Mouse (Mus musculus): Measurements from ENCODE around the gene Erg. TPM values are rescaled to one million over a fixed set of nuclear protein-coding genes. Genes with fewer than 3 reads are reported as not detected.

The Erg gene
- polyA plus RNA-seq, 1 experiment from 2014 or later = 1.8 TPM

DNA sequence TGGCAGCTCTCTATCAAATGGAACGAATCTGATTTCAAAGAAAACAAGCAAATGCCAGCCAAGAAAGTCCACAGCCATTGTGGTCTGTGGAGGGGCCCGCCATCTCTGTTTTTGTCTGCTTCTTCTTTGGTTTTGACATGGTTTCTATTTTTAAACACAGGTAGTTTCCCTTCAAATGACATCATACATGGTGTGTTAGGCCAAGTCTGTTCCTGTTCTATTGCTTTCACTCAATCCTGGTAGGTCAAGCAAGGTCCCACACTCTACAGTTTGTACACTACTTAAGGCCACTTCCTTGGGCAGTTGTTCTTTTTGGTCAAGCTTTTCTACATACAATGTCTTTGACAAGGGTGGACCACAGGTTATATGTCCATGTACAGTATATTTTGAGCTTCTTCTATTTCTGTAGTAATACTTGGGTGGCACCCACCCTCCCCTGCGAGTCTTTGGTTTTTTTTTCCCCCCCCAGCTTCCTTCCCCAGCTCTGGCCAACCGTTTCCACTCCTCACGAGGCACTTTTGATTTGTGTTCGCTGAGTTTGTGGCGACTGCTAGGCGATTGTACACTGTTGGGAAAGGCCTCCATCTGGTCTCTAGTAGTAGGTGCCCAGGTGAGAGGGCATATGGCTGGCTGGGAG lies 226.1 kb downstream of the Erg start:
- ATAC-seq (replicated peaks; ENCODE audit: low FRiP score) = no peak
- H3K9me3 ChIP-seq (ENCODE audit: control insufficient read depth, low read length) = no peaks in the 10 kb centered on the region
- H3K4me3 ChIP-seq (ENCODE audit: low read depth, low read length) = no peak overlapping the region
- DNase-seq (ENCODE audit: low spot score) = no peak
- no peaks in the 10 kb centered on the region for H3K36me3 ChIP-seq (ENCODE audit: control insufficient read depth, insufficient read depth, low read length)
- H3K27me3 ChIP-seq (ENCODE audit: control insufficient read depth, insufficient read depth, low read length) = no peaks in the 10 kb centered on the region
- H3K9ac ChIP-seq (ENCODE audit: low read length) = no peak overlapping the region
- H3K27ac ChIP-seq (ENCODE audit: low read depth, low read length) = no peak overlapping the region
- 86% methylated on average over 8 of the region's 8 CpGs for WGBS
- no peaks in the 10 kb centered on the region for H3K4me1 ChIP-seq (replicated peaks; ENCODE audit: control insufficient read depth, insufficient read depth, low read length)
- no peak overlapping the region for H3K4me2 ChIP-seq (ENCODE audit: low read depth, low read length, severe bottlenecking)

DNA sequence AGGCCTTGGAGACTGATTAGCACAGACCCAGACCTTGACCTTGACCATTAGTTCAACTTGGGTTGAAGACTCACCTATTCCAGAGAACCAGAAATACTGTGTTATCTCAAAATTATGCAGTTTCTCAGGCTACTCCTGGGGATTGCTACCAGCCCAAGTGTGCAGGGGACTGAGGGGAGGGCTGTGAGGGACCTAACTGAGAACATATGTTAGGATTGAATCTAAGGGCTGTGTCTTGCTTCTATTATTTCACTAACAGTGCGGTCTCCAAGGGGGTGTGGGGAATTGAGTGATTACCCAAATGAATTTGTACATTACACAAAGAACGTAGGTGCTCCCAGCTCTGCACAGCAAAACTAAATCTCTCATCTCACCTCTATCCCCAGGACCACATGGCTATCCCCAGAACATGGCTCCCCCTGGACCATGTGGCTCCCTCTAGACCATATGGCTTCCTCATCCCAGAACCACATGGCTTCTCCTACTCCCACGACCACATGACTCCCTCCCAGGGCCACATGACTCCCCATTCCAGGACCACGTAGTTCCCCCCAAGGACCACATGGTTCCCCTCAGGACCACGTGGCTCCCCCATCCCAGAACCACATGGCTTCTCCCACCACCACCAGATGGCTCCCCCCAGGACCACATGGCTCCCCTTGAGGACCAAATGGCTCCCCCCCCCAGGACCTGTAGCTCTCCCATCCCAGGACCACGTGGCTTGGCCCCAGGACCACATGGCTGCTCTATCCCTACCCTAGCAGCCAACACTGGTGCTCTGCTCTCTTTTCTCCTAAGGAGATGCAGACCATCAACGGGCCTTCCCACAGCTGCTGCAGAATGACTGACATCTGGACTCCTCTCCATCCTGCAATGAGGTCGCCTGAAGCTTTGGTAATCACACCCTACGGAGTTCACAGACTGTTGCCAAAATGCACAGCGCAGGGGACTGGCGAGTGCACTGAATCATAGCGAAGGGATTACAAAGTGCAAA lies 229.1 kb downstream of the Erg start:
- Histone ChIP-seq H3K9ac (ENCODE audit: low read length) (no peak overlapping the region), H3K9me3 (ENCODE audit: control insufficient read depth, low read length) (no peaks in the 10 kb centered on the region), H3K4me2 (ENCODE audit: low read depth, low read length, severe bottlenecking) (no peak overlapping the region), H3K4me1 (replicated peaks; ENCODE audit: control insufficient read depth, insufficient read depth, low read length) (no peaks in the 10 kb centered on the region), H3K27me3 (ENCODE audit: control insufficient read depth, insufficient read depth, low read length) (no peaks in the 10 kb centered on the region), H3K27ac (ENCODE audit: low read depth, low read length) (no peak overlapping the region), H3K4me3 (ENCODE audit: low read depth, low read length) (no peak overlapping the region), H3K36me3 (ENCODE audit: control insufficient read depth, insufficient read depth, low read length) (no peaks in the 10 kb centered on the region)
- ATAC-seq (replicated peaks; ENCODE audit: low FRiP score) = no peak
- DNase-seq (ENCODE audit: low spot score) = no peak
- WGBS = 85% methylated on average over 12 of the region's 12 CpGs

DNA sequence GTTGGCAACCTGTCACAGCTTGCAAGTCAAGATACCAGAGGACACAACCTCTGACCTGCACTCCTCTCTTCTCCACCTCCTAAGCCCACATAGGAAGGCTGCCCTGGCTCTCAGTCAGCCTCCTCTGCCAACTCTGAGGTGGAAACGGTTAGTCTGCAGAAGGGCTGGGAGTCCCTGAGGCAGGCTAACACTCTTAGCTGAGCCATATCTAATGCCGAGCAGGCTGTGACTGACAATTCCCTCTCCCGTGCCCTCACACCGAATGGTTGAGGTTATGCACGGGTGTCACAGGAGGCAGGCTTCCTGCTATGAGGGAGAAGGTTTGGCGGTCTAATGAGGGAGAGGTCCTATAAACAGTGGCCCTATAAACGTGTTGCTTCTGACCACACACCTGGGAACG lies 232.6 kb downstream of the Erg start:
- Histone ChIP-seq H3K27ac (ENCODE audit: low read depth, low read length) (no peak overlapping the region), H3K9me3 (ENCODE audit: control insufficient read depth, low read length) (no peaks in the 10 kb centered on the region)

DNA sequence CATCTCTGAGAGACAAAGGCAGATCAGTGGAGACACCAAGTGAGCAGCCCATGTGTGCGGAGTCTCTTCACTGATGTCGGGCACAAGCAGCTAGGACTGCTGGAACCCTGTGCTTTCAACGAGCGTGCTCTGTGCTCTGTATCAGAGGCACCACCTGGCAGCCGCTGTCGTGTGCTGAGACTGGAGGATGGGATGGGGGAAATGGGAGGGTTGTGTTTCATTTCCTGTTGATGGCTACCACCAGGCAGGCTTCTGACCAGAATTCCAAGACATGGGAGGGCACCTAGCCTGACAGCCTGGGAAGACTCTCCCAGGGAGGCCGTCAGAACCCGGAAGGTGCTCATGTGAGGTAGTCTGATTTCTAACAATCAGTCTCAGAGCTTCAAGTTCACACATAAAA lies 234.1 kb downstream of the Erg start:
- Histone ChIP-seq H3K9ac (ENCODE audit: low read length) (no peak overlapping the region), H3K4me3 (ENCODE audit: low read depth, low read length) (no peak overlapping the region), H3K36me3 (ENCODE audit: control insufficient read depth, insufficient read depth, low read length) (no peaks in the 10 kb centered on the region), H3K27me3 (ENCODE audit: control insufficient read depth, insufficient read depth, low read length) (no peaks in the 10 kb centered on the region), H3K9me3 (ENCODE audit: control insufficient read depth, low read length) (no peaks in the 10 kb centered on the region), H3K4me1 (replicated peaks; ENCODE audit: control insufficient read depth, insufficient read depth, low read length) (no peaks in the 10 kb centered on the region), H3K4me2 (ENCODE audit: low read depth, low read length, severe bottlenecking) (no peak overlapping the region), H3K27ac (ENCODE audit: low read depth, low read length) (no peak overlapping the region)
- 58% methylated on average over 8 of the region's 8 CpGs for WGBS
- ATAC-seq (replicated peaks; ENCODE audit: low FRiP score) = no peak
- DNase-seq (ENCODE audit: low spot score) = peak; percentile 47

More for the DNA sequence above, 232.6 kb downstream of the Erg start:
- H3K27me3 ChIP-seq (ENCODE audit: control insufficient read depth, insufficient read depth, low read length) = no peaks in the 10 kb centered on the region
- H3K9ac ChIP-seq (ENCODE audit: low read length) = no peak overlapping the region
- ATAC-seq (replicated peaks; ENCODE audit: low FRiP score) (no peak), DNase-seq (ENCODE audit: low spot score) (peak; percentile 19)
- no peak overlapping the region for H3K4me2 ChIP-seq (ENCODE audit: low read depth, low read length, severe bottlenecking)
- H3K36me3 ChIP-seq (ENCODE audit: control insufficient read depth, insufficient read depth, low read length) = no peaks in the 10 kb centered on the region
- no peaks in the 10 kb centered on the region for H3K4me1 ChIP-seq (replicated peaks; ENCODE audit: control insufficient read depth, insufficient read depth, low read length)
- no peak overlapping the region for H3K4me3 ChIP-seq (ENCODE audit: low read depth, low read length)
- 86% methylated on average over 8 of the region's 8 CpGs for WGBS

DNA sequence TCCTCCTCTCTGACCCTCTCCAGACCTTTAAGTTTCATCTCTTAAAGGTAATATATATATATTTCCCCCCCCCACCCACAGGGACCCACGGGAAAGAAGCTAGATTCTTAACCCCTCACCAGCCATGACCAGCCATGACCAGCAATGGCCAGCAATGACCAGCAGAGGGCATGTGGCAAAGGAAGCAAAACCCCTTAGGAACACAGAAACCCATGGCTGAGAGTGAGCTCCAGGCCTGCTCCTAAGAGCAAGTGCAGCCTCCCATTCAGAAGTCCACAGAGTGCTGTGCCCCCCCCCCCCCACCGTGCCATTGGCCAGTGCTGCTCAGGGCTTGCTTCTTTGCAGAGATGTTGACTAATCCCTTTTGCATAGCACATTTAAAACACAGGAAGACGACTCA lies 235.9 kb downstream of the Erg start:
- Histone ChIP-seq H3K36me3 (ENCODE audit: control insufficient read depth, insufficient read depth, low read length) (no peaks in the 10 kb centered on the region), H3K27me3 (ENCODE audit: control insufficient read depth, insufficient read depth, low read length) (no peaks in the 10 kb centered on the region), H3K9me3 (ENCODE audit: control insufficient read depth, low read length) (no peaks in the 10 kb centered on the region), H3K4me2 (ENCODE audit: low read depth, low read length, severe bottlenecking) (no peak overlapping the region), H3K4me3 (ENCODE audit: low read depth, low read length) (no peak overlapping the region), H3K27ac (ENCODE audit: low read depth, low read length) (no peak overlapping the region), H3K9ac (ENCODE audit: low read length) (no peak overlapping the region), H3K4me1 (replicated peaks; ENCODE audit: control insufficient read depth, insufficient read depth, low read length) (no peaks in the 10 kb centered on the region)
- WGBS = 27% methylated on average over 3 of the region's 3 CpGs
- ATAC-seq (replicated peaks; ENCODE audit: low FRiP score) (0 out of 2 replicates have a peak, but pooled peaks have one; percentile 36), DNase-seq (ENCODE audit: low spot score) (peak; percentile 70)

DNA sequence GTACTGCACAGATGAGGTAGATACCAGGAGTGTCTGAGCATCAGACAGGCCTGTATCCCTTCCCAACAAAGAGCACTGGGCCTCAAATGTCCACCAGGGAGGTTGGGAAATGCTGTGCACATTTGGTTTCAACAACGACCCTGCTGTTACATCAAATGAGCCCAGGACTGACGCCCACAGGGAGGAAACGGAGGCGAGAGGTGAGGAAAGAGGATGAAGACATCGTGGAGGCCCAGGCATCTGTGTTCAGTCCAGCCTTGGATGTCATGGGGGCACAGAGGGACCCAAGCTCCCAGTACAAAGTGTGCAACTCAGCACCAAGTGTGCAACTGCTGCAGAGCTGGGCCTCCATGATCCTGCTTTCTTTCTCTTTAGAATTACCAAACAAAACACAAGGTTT lies 236.6 kb downstream of the Erg start:
- no peaks in the 10 kb centered on the region for H3K27me3 ChIP-seq (ENCODE audit: control insufficient read depth, insufficient read depth, low read length)
- ATAC-seq (replicated peaks; ENCODE audit: low FRiP score) (no peak), DNase-seq (ENCODE audit: low spot score) (peak; percentile 35)
- no peak overlapping the region for H3K4me3 ChIP-seq (ENCODE audit: low read depth, low read length)
- no peaks in the 10 kb centered on the region for H3K36me3 ChIP-seq (ENCODE audit: control insufficient read depth, insufficient read depth, low read length)
- H3K9me3 ChIP-seq (ENCODE audit: control insufficient read depth, low read length) = no peaks in the 10 kb centered on the region
- H3K4me2 ChIP-seq (ENCODE audit: low read depth, low read length, severe bottlenecking) = no peak overlapping the region
- no peak overlapping the region for H3K9ac ChIP-seq (ENCODE audit: low read length)
- H3K27ac ChIP-seq (ENCODE audit: low read depth, low read length) = no peak overlapping the region
- no peaks in the 10 kb centered on the region for H3K4me1 ChIP-seq (replicated peaks; ENCODE audit: control insufficient read depth, insufficient read depth, low read length)
- WGBS = 87% methylated on average over 5 of the region's 5 CpGs

DNA sequence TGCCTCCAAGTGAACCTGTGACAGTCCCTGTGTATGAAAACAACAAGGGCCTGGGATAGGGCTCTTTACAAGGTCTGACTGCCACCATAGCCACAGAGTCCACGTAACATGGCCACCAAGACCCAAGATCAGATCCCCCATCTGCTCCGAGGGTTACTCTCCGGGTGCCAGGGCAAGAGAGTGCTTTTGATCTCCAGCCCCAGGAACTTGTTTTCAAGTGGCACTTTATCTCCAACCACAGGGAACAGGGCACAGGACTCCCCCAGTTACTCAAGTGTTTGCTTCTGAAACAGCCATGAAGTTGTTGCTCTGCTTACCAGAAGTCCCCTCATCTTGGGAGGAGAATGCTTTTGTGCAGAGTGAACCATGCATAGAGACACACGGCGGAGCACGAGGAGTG lies 237.0 kb downstream of the Erg start:
- no peaks in the 10 kb centered on the region for H3K36me3 ChIP-seq (ENCODE audit: control insufficient read depth, insufficient read depth, low read length)
- no peaks in the 10 kb centered on the region for H3K27me3 ChIP-seq (ENCODE audit: control insufficient read depth, insufficient read depth, low read length)
- no peaks in the 10 kb centered on the region for H3K4me1 ChIP-seq (replicated peaks; ENCODE audit: control insufficient read depth, insufficient read depth, low read length)
- no peak overlapping the region for H3K9ac ChIP-seq (ENCODE audit: low read length)
- 93% methylated on average over 6 of the region's 6 CpGs for WGBS
- peak; percentile 49 for DNase-seq (ENCODE audit: low spot score)
- no peak for ATAC-seq (replicated peaks; ENCODE audit: low FRiP score)
- H3K4me2 ChIP-seq (ENCODE audit: low read depth, low read length, severe bottlenecking) = no peak overlapping the region
- no peak overlapping the region for H3K4me3 ChIP-seq (ENCODE audit: low read depth, low read length)
- H3K27ac ChIP-seq (ENCODE audit: low read depth, low read length) = no peak overlapping the region
- no peaks in the 10 kb centered on the region for H3K9me3 ChIP-seq (ENCODE audit: control insufficient read depth, low read length)

DNA sequence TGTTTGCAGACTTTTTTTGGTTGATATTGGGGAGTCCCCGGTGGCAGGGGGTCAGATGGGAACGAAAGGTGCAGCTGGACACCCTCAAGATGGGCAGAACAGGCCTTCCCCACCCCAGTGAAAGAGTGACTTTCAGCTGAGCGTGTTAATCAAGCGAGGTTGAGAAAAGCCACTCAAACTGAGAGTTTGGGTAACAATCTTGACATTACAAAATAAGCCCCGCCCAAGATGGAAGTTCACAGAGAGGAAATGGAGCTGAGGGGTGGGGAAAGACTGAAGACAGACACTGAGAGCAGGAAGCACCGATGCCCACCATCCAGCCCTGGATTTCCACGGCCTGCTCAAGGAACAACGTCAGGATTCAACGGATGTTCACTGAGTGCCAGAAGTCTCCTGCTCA lies 237.8 kb downstream of the Erg start:
- Histone ChIP-seq H3K4me2 (ENCODE audit: low read depth, low read length, severe bottlenecking) (no peak overlapping the region), H3K27ac (ENCODE audit: low read depth, low read length) (no peak overlapping the region), H3K36me3 (ENCODE audit: control insufficient read depth, insufficient read depth, low read length) (no peaks in the 10 kb centered on the region), H3K4me3 (ENCODE audit: low read depth, low read length) (no peak overlapping the region), H3K9ac (ENCODE audit: low read length) (no peak overlapping the region), H3K4me1 (replicated peaks; ENCODE audit: control insufficient read depth, insufficient read depth, low read length) (no peaks in the 10 kb centered on the region), H3K27me3 (ENCODE audit: control insufficient read depth, insufficient read depth, low read length) (no peaks in the 10 kb centered on the region), H3K9me3 (ENCODE audit: control insufficient read depth, low read length) (no peaks in the 10 kb centered on the region)
- 87% methylated on average over 9 of the region's 9 CpGs for WGBS
- no peak for ATAC-seq (replicated peaks; ENCODE audit: low FRiP score)
- DNase-seq (ENCODE audit: low spot score) = peak; percentile 34
